Mouse (Mus musculus): ENCODE measurements around the gene Arhgap28. TPM values are rescaled to one million over a fixed set of nuclear protein-coding genes. Genes with fewer than 3 reads are reported as not detected.

Arhgap28 gene
- 11.6 and 16.3 TPM in 2 replicates for polyA plus RNA-seq (2015; fragmentation: Nextera tagmentation; extraction: Ambion mirVana)

DNA sequence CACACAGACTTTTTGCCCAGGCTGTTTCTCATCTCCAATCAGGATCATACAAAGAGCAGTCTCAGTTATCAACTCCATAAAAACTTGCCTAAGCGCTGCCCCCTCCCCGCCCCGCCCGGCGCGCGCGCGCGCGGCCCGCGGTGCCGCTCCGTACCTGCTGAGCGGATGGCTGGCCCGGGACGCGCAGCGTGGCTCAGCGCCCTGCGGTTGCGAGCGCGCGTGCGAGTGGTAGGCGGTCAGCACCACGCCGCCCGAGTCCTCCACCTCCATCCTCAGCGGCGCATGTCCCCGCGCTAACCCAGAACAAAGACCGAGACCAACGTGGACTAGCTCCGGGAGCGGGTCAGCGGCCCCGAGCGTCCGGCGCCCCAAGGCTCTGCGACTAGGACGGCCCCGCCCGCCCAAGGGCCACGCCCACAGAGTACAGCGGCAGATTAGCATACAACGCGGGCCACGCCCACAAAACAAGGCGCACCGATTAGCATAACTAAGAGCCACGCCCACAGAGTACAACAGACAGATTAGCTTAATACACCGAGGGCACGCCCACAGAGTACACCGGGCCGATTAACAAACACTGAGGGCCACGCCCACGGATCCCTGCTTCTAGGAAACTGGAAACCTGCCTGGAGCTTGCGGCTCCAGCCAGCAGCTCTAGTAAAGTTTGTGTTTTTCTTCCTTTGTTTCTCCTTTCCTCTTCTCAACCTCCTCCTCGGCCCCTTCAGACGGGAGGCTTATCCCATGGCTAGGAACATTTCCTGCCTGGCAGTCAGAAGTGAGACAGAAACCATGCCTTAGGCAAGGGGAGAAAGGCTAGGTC, at the start of gene Arhgap28:
Arhgap28 (minus strand) TSS at position 380 of the 820 bp plus-strand sequence.
- Histone ChIP-seq H3K36me3 (no peaks in the 10 kb centered on the region), H3K9me3 (replicated peaks) (no peaks in the 10 kb centered on the region), H3K4me2 (peak within 1 kb of the TSS; percentile 78), H3K4me1 (replicated peaks) (peaks cover 16% of the 10 kb centered on the region), H3K27ac (peak within 1 kb of the TSS; percentile 86), H3K27me3 (no peaks in the 10 kb centered on the region), H3K9ac (peak within 1 kb of the TSS; percentile 71), H3K4me3 (peak within 1 kb of the TSS; percentile 71)
- peak; percentile 94 for ATAC-seq (replicated peaks; ENCODE audit: insufficient number of reproducible peaks, insufficient read depth, low FRiP score, low read depth)
- WGBS: under 1% methylated on average over 64 of the region's 65 CpGs

DNA sequence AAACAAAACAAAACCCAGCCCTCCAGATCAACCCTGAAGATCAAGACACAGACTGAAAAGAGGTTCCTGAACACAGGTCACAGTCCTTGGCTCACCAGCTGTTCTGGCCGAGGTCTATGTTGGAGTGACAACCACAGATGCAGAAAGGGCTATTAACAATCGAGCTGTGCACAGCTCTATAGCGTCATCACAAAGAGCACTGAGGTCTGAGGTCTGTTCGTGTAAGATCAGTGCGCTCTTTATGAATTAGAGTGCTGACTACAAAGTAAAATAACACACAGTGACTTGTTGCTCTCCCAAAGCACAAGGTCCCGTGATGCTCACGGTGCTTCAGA, 42.4 kb upstream of the Arhgap28 start:
- H3K36me3 ChIP-seq: no peaks in the 10 kb centered on the region
- WGBS: 73% methylated on average over 7 of the region's 7 CpGs
- H3K27me3 ChIP-seq: no peaks in the 10 kb centered on the region
- H3K9ac ChIP-seq: no peak overlapping the region
- 0 out of 2 replicates have a peak, but pooled peaks have one; percentile 18 for ATAC-seq (replicated peaks; ENCODE audit: insufficient number of reproducible peaks, insufficient read depth, low FRiP score, low read depth)
- H3K9me3 ChIP-seq (replicated peaks): no peaks in the 10 kb centered on the region
- no peak overlapping the region for H3K4me3 ChIP-seq
- H3K4me2 ChIP-seq: no peak overlapping the region
- no peaks in the 10 kb centered on the region for H3K4me1 ChIP-seq (replicated peaks)
- no peak overlapping the region for H3K27ac ChIP-seq

DNA sequence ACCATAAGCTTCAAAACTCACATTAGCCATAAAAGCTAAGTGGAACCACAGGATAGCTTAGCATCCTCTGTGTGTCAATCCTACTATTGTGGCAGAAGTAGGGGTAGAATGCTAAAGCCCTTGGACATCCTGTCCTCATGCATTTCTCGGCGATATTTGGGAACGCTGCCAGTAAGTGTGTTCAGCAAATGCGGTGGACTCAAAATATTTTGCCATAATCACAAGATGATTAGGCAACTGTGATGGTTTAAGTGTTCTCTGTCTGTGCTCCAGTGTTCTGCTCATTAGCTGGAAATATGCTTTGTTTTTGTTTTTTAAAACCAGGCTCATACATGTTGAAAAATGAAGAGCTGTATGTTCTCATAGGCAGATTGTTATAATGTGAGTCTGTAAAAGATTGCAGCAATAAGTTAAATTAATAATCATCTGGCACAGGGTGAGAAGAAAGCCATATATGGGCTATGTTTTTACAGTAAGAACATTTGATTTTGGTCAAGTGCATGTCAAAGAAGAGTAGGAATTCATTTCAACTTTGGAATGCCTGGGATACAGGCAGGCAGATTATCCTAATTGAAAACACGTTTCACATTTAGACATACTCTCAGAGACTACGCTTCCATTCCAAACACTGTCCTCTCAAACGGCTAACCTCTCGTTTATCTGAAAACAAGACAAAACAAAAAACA, 41.9 kb upstream of the Arhgap28 start:
- H3K4me2 ChIP-seq: no peak overlapping the region
- no peaks in the 10 kb centered on the region for H3K27me3 ChIP-seq
- no peak overlapping the region for H3K9ac ChIP-seq
- no peak for ATAC-seq (replicated peaks; ENCODE audit: insufficient number of reproducible peaks, insufficient read depth, low FRiP score, low read depth)
- no peak overlapping the region for H3K4me3 ChIP-seq
- 57% methylated on average over 8 of the region's 8 CpGs for WGBS
- no peaks in the 10 kb centered on the region for H3K4me1 ChIP-seq (replicated peaks)
- no peak overlapping the region for H3K27ac ChIP-seq
- H3K36me3 ChIP-seq: no peaks in the 10 kb centered on the region
- no peaks in the 10 kb centered on the region for H3K9me3 ChIP-seq (replicated peaks)

DNA sequence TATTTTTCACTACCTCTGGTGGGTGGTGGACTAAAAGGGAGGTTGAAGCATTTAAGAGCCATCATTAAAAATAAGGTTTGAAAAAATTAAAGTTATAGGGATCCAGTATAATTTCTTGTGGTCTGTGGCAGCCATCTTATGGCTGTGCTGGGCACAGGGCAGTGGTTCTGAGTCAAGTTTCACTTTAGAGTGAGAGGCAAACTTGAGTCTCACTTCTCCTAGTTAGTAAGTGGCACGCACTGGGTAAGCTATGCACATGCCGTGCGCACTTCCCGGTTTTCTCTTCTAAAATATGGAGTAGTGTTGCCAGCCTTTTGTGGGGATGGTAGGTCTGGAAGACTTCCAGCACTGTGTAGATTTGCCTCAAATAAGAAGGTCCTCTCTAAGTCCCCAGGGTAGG, 38.5 kb upstream of the Arhgap28 start:
- H3K4me1 ChIP-seq (replicated peaks): no peaks in the 10 kb centered on the region
- H3K27me3 ChIP-seq: no peaks in the 10 kb centered on the region
- no peak for ATAC-seq (replicated peaks; ENCODE audit: insufficient number of reproducible peaks, insufficient read depth, low FRiP score, low read depth)
- no peaks in the 10 kb centered on the region for H3K9me3 ChIP-seq (replicated peaks)
- H3K4me3 ChIP-seq: no peak overlapping the region
- no peak overlapping the region for H3K27ac ChIP-seq
- WGBS: 95% methylated on average over 4 of the region's 4 CpGs
- no peak overlapping the region for H3K4me2 ChIP-seq
- no peak overlapping the region for H3K9ac ChIP-seq
- H3K36me3 ChIP-seq: no peaks in the 10 kb centered on the region

DNA sequence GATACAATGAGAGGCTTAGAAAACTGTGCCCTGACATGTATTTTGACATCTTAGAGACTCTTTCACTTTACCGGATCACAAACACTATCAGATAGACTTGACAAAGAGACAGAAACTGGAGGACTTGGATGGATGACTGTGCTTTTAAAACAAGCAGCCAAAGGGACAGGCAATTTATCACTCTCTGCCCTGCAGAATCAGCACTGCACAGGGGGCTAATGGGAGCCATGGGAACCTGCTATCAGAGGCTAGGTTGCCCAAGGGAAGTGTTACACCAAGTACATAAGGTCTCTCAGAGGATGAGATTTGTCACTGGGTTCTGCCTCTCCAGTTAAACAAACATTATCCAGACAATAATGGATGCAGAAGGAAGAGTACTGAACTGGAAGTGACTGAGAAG, 33.1 kb upstream of the Arhgap28 start:
- Histone ChIP-seq H3K9me3 (replicated peaks) (no peaks in the 10 kb centered on the region), H3K27ac (no peak overlapping the region), H3K27me3 (no peaks in the 10 kb centered on the region), H3K9ac (no peak overlapping the region), H3K36me3 (no peaks in the 10 kb centered on the region), H3K4me1 (replicated peaks) (no peaks in the 10 kb centered on the region), H3K4me3 (no peak overlapping the region), H3K4me2 (no peak overlapping the region)
- ATAC-seq (replicated peaks; ENCODE audit: insufficient number of reproducible peaks, insufficient read depth, low FRiP score, low read depth): no peak
- WGBS: 46% methylated on average over 1 of the region's 1 CpGs

DNA sequence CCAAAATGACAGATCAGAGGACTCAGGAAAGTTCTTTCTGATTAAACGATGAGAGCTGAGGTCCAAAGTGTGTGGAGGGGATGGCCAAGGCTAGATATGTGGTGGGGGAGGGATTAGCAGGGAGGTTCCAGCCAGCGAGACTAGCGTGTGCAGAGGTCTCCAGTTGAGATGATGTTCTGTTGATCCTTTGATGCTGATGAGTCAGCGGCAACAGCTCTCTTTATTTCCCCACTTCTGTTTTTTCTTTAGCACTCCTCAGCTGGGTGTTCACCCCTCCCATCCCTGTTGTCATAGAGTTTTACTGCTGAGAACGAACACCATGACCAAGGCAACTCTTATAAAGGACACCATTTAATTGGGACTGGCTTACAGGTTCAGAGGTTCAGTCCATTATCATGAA, 25.6 kb upstream of the Arhgap28 start:
- H3K9me3 ChIP-seq (replicated peaks): no peaks in the 10 kb centered on the region
- H3K27ac ChIP-seq: no peak overlapping the region
- no peaks in the 10 kb centered on the region for H3K27me3 ChIP-seq
- H3K36me3 ChIP-seq: no peaks in the 10 kb centered on the region
- WGBS: 73% methylated on average over 5 of the region's 5 CpGs
- H3K4me3 ChIP-seq: no peak overlapping the region
- ATAC-seq (replicated peaks; ENCODE audit: insufficient number of reproducible peaks, insufficient read depth, low FRiP score, low read depth): no peak
- no peak overlapping the region for H3K9ac ChIP-seq
- no peak overlapping the region for H3K4me2 ChIP-seq
- no peaks in the 10 kb centered on the region for H3K4me1 ChIP-seq (replicated peaks)

DNA sequence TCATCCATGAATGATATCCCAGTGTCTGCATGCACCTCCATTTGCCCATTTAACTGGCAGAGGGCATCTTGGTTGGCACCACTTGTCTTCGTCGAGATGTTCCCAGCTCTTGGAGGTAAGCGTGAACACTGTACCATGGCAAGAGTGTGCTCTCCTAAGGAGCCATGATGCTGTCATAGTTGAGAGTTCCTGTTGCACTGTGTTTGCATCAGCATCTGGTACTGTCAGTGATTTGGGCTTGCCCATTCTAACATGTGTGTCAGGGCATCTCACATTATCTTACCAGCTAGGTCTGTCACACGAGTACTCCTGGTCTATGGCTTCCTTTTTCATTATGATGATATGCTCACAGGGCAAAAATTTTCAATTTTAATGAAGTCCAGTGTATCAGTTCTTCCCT, 24.6 kb upstream of the Arhgap28 start:
- Histone ChIP-seq H3K4me1 (replicated peaks) (no peaks in the 10 kb centered on the region), H3K27ac (no peak overlapping the region), H3K27me3 (no peaks in the 10 kb centered on the region), H3K9ac (no peak overlapping the region), H3K4me2 (no peak overlapping the region), H3K36me3 (no peaks in the 10 kb centered on the region), H3K4me3 (no peak overlapping the region), H3K9me3 (replicated peaks) (no peaks in the 10 kb centered on the region)
- ATAC-seq (replicated peaks; ENCODE audit: insufficient number of reproducible peaks, insufficient read depth, low FRiP score, low read depth): no peak
- 89% methylated on average over 4 of the region's 4 CpGs for WGBS

DNA sequence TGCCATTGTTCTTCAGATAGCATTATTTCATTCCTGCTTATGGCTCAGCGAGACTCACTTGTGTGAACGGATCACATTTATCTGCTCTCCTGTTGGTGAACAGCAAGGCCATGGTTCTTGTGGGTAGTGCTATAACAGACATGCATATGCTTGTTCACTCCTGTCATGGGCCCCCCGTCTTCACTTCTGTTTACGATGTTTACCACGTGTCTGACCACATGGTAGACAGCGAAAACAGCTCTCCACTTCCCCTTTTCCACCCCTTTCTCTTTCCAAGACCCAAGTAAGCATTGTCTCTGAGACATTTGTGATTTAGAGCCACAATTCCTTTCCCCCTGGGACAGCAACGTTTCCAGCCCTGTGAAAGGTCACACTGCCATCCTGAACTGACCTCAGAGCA, 20.4 kb upstream of the Arhgap28 start:
- H3K9ac ChIP-seq: no peak overlapping the region
- H3K9me3 ChIP-seq (replicated peaks): no peaks in the 10 kb centered on the region
- H3K36me3 ChIP-seq: no peaks in the 10 kb centered on the region
- ATAC-seq (replicated peaks; ENCODE audit: insufficient number of reproducible peaks, insufficient read depth, low FRiP score, low read depth): no peak
- WGBS: 76% methylated on average over 7 of the region's 7 CpGs
- no peak overlapping the region for H3K4me2 ChIP-seq
- no peak overlapping the region for H3K27ac ChIP-seq
- no peaks in the 10 kb centered on the region for H3K4me1 ChIP-seq (replicated peaks)
- H3K4me3 ChIP-seq: no peak overlapping the region
- H3K27me3 ChIP-seq: no peaks in the 10 kb centered on the region

DNA sequence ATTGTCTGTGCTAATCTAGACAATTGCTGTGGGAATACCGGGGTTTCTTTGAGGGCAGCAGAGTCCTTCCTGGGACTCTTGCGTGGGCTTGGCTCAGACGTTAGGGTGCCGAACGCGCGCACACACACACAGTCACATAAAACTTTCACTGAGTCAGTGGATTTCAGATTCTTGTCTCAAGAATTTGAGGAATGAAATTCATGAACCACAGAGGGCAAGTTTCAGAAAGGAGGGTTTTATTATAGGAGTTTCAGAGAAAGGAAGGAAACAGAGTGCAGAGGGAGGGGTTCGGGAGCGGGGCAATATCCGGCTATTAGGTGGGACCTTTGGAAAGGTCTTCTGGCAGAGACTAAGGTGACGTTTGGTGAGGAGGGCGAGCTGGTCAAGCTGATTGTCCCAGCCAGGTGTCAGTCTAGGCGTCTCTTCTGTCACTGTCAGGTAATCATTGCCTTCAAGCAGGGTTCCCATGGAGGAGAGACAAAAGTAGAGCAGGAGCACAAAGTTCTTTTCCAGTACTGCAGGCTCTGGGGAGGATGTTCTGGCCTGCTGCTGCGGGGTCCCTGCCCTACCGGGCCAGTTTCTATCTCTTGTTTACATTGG, 15.6 kb upstream of the Arhgap28 start:
- Histone ChIP-seq H3K4me1 (replicated peaks) (no peaks in the 10 kb centered on the region), H3K27me3 (no peaks in the 10 kb centered on the region), H3K27ac (no peak overlapping the region), H3K36me3 (no peaks in the 10 kb centered on the region), H3K9me3 (replicated peaks) (no peaks in the 10 kb centered on the region), H3K4me3 (no peak overlapping the region), H3K4me2 (no peak overlapping the region), H3K9ac (no peak overlapping the region)
- no peak for ATAC-seq (replicated peaks; ENCODE audit: insufficient number of reproducible peaks, insufficient read depth, low FRiP score, low read depth)
- 60% methylated on average over 15 of the region's 15 CpGs for WGBS

DNA sequence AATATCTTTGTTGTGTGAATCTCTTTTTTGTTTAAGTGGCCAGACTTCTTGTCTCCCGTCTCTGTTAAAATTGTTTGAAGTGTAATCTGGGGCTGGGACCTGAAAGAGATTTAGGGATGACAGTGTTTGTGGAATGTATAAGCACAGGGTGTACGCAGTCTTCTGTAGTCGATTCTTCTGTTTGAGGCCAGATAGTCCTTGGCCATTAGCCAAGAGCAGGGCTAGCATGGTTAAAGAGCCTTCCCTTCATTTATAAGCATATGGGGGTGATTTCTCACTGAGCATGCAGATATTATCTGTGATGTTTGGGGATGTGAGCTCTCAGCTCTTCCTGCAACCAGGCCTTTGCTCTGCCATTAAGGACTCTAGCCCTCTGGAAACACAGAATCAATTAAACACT, 13.2 kb upstream of the Arhgap28 start:
- ATAC-seq (replicated peaks; ENCODE audit: insufficient number of reproducible peaks, insufficient read depth, low FRiP score, low read depth): no peak
- Histone ChIP-seq H3K27ac (no peak overlapping the region), H3K4me1 (replicated peaks) (no peaks in the 10 kb centered on the region)

DNA sequence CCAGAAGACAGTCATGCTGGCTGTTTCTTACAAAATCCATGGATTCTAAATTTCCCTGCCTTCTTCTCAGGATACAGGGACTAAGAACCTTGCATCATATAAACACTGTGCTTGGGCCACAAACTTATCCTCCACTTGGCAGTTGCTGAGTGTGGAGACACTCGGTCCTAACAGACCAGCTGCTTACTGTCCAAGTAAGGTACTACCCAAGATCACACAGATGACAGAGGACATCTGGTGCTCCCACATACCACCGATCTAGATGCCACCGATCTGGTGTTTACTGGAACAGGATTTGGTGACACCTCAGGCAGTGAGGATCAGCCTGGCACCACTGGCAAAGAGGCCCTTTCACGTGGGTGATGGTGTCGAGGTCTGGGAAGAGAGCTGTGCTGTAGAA, 7.7 kb upstream of the Arhgap28 start:
- 67% methylated on average over 5 of the region's 5 CpGs for WGBS
- H3K27ac ChIP-seq: no peak overlapping the region
- H3K27me3 ChIP-seq: no peaks in the 10 kb centered on the region
- no peaks in the 10 kb centered on the region for H3K36me3 ChIP-seq
- H3K9ac ChIP-seq: no peak overlapping the region
- no peaks in the 10 kb centered on the region for H3K9me3 ChIP-seq (replicated peaks)
- no peaks in the 10 kb centered on the region for H3K4me1 ChIP-seq (replicated peaks)
- H3K4me3 ChIP-seq: no peak overlapping the region
- no peak for ATAC-seq (replicated peaks; ENCODE audit: insufficient number of reproducible peaks, insufficient read depth, low FRiP score, low read depth)
- no peak overlapping the region for H3K4me2 ChIP-seq

More for the DNA sequence above, 13.2 kb upstream of the Arhgap28 start:
- no peaks in the 10 kb centered on the region for H3K36me3 ChIP-seq
- no peak overlapping the region for H3K4me2 ChIP-seq
- no peak overlapping the region for H3K9ac ChIP-seq
- 33% methylated on average over 3 of the region's 3 CpGs for whole genome bisulfite sequencing
- no peak overlapping the region for H3K4me3 ChIP-seq
- H3K9me3 ChIP-seq (replicated peaks): no peaks in the 10 kb centered on the region
- no peaks in the 10 kb centered on the region for H3K27me3 ChIP-seq

All from heart, embryonic 15.5 days (tissue).